Mouse (Mus musculus): ENCODE data around the gene Iqschfp. TPM values are rescaled to one million over a fixed set of nuclear protein-coding genes. Genes with fewer than 3 reads are reported as not detected.

Iqschfp gene
- total RNA-seq, 2 experiments from 2014 or later, result not detected

DNA sequence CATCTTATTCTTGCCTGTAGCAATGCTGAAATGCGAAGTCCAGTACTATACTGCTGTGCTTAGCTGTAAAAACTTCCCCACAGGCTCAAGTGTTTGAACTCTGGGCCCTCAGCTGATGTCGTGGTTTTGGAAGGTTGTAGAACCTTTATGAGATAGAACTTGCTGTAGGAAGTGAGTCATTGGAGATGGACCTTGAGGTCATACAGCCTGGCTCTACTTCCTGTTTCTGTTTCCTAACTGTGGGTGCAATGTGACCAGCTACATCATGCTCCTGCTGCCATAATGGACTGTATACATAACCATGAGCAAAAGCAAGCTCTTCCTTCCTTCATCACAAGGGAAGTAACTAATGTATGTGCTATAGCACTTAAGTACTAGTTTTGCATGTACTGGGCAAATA lies 556.4 kb downstream of the Iqschfp start:
- DNase-seq, result no peak

DNA sequence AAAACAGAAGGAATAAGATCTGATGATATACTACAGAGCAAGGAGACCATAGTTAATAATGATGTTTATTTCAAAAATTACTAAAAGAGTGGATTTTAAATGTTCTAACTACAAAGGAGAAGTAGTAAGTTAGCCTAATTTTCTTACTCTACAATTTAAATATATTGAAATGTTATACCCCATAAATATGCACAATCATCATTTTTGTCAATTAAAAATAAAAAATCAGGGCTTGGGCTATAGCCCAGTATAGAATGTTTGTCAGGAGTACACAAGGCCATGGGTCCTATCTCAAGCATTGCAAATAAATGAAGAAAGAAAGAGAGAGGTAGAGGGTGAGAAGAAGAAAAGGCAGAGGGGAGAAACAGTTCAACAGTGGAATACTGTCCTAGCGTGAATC lies 559.6 kb downstream of the Iqschfp start:
- no peak for DNase-seq

DNA sequence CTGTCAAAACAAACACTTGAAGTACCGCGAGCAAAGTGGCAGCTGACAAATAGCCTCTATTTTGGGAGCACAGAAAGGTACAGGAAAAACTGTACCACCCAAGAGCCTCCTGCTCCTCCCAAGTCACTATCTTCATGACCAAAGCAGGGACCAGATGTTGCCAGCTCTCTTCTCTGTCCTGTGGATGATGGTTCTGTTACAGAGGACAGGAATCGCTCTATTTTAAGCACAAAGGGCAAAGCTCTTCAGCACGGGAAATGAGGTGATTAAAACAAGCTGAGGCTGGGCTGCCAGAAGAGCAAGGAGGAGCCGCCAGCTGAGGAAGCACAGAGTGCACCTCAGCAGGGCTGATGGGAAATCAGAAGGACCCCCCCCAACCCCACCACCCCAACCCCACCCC lies 561.2 kb downstream of the Iqschfp start:
- no peak for DNase-seq

DNA sequence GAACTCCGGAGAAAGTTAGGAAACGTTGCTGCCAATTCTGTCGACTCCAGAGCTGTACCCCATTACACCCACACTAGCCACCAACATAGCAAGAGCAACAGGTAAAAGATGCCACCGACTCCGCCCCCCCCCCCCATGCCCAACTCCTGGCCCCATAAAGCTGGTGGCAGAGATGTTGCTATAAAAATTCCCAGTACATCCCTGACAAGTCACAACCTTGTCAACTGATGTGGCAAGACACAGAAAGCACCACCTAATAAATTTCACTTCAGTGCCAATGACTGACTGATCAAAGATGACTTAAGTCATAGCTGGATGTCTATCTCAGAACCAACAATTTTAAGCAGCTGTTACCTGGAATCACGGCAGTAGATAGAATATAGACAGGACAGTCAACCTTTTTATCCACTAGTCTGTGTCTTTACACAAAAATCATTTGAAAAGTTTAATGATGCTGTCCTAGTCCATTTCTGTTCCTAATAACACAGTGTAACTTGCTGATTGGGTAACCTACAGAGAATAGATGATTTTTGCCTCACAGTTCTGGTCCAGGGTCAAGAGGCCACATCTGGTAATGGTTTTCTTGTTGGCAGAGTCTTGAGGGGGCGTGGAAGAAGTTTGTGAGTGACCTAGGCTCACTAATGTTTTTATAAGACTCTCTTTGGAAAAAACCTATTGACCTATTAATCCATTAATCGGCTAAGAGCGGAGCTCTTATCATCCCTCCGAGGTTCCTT lies 561.9 kb downstream of the Iqschfp start:
- DNase-seq, result no peak

DNA sequence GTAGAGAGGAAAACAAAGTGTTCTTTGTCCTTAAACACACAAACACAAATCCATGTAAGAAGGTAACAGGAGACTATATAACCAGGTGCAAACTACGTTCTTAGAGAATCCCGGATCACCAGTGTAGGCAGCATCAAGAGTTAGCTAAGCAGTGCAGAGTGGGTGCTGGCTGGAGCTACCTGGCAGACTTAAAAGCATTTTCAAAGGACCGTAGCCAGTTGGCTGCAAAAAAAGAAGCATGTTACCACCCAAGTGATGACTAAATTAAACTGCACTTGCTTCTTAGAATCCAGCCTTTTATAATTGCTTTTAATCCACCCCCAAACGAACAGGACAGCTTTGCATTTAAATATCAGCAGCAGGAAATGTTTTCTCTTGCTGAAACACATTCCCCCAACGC lies 574.6 kb downstream of the Iqschfp start:
- DNase-seq, result no peak

DNA sequence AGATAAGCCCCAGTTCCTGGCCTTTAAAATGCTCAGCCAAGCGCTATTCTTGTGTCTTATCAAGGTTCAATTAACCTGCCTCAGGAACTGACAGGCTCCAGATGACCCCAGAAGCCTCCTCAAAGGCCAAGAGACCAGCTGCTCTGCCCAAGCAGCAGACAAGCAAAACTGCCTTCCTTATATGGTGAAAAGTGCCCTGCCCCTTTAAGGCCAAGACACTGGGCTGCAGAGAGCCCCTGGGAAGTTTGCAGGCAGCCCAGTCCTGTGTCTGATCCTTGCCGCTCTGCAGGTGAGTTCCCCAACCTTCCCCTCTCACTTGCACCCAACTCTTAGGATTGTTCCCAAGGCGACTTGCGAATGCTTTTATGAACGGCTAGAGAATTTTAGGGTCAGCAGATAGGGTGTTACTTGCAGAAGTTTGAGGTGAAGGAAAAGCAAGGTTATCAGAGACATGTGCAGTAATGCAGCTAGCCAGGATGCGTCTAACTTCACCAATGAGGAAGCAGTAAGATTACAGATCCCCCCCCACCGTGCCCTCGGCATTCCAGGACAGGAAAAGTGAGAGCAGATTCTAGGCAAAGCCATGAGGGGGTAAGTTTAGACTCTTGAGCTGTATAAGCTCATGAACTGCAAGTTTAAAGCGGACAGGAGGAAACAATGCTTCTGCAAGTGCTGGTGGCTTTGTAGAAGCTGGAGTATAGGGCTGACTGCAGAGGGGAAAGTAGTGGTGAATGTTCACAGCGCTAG lies 576.1 kb downstream of the Iqschfp start:
- DNase-seq, result no peak

DNA sequence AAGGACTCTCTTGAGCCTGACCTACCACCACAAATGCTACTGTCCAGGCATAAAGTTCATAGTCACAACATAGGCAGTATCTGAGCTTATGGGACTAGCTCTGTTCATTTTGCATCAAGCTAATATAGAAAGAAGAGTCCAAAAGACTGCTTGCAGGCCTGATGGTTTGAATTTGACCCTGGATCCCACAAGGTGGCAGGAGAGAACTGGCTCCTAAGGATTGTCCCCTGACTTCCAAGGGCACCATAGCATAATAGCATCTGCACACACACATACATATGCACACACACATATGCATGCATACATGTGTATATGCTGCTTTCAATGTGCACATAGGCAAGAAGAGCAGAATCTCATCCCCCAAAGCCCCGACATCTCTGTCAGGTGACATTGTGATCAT lies 577.6 kb downstream of the Iqschfp start:
- no peak for DNase-seq

DNA sequence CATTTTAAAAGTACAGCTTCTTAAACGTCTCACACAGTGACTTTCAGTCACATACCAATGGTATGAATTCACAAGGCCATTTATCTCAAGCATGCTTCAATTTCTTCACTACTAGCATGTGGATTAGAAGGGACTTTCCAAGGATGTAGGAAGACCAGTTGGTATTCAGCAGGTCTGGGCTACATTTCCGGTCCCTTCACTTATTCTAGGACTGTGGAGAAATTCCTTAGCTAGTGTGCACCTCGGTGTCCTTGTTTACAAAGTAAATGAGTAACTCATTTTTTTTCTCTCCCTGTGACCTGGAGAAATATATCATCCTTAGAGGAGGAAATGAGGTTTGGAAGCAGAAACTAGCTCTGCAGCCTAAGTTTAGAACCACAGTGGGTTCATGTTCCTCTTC lies 578.0 kb downstream of the Iqschfp start:
- no peak for DNase-seq

DNA sequence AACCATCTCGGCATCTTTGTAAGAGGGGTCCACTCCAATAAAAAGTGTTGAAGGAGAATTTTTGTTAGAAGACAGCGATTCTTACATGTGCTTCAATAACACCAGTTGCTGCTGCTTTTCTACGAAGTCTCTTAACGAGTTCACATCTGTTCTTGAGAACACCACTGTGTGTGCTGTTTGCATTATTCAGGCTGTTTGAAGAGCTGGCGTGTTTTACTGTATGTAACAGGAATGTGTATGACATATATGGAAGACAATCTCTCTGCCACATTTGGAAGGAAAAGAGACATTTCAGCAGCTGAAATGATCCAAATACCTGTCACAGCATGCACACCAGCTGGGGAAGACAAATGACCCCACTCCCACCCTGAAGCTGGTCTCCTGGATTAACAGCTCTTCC lies 578.6 kb downstream of the Iqschfp start:
- DNase-seq, result no peak

DNA sequence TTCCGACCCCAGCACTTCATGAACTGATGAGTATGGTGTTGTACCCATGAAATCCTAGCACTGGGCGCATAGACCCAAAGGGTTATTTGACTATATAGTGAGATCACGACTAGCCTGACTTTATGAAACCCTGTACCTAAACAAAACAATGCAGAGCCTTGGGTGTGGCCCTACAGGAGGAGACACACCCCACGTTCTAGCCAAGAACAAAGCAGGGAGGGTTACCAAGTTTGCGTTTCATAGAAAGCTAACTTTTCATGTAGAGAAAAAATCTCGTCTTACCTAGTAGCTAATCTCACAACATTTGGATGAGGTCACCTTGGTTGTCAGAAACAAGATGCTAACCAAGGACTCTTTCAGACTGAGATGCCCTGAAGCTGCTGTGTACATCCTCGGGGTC lies 584.3 kb downstream of the Iqschfp start:
- DNase-seq, result no peak

DNA sequence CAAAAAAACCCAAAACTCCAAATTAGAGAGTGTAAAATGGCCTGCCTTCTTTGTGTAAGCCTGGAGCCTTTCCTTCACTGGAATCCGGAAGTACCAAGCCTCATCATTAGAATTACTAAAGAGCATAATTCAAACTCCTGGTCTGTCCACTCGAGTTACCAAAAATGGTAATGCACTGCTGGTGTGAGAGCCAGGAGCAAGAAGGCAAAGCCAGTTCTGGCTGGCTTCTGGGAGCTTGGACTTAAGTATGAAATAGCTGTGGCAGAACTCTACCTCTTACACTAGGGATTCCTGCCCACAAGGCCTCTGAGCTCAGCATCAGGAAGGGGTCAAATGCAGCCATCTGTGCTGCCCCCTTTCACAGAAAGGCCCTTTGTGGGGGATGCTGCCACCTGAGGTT lies 585.4 kb downstream of the Iqschfp start:
- DNase-seq, result no peak

DNA sequence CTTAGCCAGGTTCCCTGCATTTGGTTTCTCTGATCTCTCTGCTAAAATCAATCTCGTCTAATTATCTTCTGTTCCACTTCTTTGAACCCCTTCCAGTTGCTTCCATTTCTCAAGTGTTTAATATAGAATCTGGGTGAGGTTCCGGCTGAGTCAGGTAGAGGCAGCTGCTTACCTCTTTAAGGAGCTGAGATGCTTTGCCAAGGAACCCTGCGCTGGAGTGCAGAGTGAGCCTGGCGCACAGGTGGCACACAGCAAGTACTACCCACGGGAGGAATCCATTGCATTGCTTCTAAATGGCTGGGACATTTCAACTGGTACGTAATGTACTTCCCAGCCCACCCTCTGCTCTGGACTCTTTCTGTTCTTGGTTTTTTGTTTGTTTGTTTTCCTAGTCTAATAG lies 587.2 kb downstream of the Iqschfp start:
- DNase-seq, result no peak

DNA sequence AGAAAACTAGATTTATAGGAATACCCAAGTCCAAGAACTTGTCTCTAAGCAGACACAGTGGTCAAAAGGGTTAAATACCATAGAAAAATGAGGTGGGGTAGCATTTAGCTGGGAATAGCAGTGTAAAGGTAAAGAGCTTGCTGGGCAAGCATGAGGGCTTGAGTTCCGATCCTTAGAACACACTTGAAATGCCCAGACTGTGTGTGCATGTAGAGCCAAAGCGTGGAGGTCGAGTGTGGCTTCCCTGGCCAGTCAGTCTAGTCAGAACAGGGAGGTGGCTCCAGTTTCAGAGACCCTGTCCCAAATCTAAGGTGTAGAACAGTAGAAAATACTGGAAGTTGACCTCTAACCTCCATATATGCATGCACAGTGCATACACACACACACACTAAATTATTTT lies 591.5 kb downstream of the Iqschfp start:
- no peak for DNase-seq

DNA sequence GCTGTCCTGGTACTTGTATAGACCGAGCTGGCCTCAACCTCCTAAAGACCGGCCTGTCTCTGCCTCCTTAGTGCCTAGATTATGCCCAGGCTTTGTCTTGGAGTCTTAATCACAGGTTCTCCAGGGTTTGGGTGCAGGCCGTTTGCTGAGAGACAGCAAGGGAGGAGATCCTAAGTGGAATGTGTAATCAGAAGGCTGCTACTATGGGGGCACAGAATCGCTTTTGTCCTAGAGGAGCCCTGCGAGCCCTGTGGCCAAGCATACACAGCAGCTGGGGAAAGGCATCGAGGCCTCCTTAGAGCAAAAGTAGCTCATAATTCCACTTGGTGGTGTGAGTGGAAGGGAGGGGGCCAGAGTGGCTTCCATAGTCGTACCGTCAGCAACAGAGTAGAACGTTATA lies 592.0 kb downstream of the Iqschfp start:
- no peak for DNase-seq

DNA sequence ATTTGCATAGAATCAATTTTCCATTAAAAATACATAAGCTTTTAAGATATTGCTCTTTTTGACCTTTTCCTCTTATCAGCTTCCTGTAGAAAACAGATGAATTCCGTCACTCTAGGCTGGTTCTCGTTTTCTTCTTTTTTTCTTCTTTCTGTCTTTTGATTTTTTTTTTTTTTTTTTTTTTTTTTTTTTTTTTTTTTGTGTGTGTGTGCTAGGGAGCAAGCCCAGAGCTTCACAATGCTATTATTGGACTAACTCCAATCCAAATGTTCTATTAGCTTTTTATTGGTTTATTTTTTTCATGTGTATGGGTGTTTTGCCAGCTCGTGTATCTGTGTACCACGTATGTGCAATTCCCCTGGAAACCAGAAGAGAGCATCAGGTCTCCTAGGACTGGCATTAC lies 592.5 kb downstream of the Iqschfp start:
- DNase-seq, result no peak

DNA sequence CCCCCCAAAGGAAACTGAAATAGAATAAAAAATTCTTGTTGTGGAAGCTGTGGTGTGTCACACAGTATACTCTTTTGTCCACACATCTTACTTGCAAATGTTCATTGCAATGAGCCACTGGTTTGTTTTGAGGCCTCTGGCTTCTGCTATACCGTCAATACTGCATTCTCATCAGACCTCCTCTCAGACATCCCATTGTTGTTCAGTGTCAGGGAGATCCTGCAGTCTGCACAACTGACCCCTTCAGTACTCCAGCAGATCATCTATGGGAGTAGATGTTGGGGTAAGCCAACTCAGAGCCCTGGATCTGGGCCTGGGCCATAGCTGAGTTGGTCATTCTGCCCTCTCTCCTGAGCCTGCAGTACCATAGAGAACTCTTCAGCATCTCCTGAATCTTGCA lies 595.6 kb downstream of the Iqschfp start:
- no peak for DNase-seq

DNA sequence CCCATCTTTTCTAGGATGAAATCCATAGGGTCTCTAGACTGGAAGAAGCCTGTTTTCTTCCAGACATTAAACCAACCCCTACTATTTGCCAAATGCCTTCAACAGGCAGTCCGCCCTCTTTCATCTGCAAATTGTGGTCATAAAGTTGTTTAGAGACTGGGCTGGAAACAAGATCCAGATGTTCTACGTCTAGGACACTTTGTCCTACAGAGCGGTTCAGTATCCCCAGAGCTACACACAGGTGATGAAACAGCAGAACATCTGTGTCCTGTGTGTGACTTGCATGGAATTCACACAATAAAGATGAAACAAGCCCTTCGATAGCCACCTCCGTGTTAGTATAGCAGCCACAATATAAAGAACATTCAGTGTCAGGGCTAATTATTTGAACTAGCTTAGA lies 596.3 kb downstream of the Iqschfp start:
- no peak for DNase-seq

DNA sequence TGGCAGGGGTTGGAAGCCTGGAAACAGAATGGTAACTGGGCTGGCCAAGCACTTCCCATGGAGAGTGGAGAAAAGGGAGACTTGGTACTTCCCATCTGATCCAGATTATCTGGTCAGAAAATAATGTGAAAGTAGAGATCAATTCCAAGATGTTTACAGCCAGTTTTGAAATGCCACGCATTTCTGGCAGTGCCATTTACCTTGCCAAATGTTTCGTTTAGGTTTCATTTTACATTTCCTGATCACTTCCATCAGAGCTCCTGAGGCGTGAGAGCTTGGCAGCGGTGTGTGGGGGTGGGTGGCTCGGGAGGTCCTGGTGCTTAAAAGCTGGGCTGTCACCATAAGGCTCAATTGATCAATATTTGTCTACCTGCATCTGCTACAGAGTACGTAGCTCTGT lies 599.5 kb downstream of the Iqschfp start:
- no peak for DNase-seq

DNA sequence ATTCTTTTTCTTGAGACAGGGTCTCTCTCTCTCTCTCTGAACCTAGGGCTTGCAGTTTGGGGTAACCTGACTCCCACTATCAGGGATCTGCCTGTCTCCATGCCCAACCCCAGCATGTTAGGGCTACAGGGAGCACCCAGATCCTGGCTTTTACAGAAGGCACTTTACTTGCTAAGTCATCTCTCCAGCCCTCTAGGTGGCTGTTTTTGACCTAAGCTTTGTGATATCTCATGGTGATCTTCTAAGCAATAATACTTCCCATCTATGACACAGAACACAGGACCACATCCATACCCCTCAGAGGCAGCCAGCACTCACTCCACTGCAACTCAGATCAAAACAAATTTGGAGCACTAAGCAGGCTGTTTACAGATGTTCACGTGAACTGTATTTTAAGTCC lies 600.0 kb downstream of the Iqschfp start:
- DNase-seq, result no peak

DNA sequence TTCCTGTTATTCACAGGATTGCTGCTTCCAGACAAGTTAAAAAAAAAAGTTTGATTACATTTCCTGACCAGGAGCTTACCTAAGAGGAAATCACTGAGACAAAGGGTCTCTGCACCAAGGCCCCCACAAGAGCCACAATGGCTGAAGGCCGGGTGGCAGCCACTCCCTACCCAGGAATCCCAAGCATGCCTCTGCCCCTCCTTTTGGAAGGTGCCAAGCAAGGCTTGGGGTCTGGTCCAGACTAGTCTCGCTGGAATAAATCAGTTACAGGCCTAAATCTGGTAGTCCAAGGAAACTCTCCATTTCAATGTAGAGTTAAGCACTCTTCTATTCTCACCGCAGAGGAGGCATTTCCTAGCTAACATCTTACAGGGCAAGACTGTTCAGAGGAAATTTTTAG lies 600.5 kb downstream of the Iqschfp start:
- no peak for DNase-seq

DNA sequence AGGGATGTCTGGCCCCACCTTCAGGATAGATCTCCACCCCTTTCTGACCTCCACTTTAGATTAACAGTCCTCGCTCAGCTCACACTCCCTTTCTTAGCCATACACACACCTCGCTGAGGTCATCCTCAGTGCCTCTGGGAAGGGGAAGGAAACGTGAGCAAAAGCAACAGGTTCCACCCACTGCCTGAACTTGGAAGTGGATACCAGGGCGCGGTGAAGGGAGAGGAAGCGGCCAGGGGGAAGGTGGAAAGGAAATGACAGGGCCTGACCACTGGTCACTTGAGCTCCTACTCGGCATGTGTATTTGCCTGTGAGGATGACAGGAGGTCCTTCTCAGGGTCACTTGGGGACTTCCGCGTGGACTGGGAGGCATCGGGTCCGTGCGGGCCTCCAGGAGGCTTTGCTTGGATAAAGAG lies 601.1 kb downstream of the Iqschfp start:
- no peak for DNase-seq

DNA sequence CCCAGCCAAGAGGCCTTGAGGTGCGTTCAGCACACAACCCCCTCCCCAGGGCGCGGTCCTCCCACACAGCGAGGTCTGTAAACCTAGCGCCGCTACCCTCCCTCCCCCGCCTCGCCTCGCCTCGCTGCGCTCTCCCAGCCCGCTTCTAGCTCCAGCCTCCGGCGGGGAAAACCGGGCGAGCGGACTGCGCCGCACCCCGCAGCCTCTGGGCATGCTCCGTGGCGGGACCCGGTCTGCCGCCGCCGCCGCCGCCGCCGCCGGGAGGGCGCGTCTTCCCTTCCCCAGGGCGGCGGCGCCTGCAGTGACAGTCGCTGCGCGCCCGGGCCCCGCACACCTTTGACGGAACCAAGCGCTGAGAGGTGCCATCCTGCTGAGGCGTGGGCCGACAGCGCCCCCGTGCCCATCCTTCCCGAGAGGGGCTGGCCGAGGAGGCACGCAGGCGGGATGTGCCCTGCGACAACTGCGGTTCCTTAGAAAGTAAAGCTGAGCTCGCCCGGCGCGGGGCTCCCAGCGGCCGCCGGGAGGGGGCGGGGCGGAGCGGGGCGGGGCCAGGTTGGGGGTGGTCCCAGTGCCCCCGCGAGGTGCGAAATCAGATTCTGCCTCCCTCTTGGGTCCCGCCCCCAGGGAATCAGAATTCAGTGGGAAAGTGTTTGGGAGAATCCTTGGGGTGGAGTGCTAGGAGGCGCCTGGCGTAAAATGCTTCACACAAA lies 601.7 kb downstream of the Iqschfp start:
- peak; percentile 63 for DNase-seq

DNA sequence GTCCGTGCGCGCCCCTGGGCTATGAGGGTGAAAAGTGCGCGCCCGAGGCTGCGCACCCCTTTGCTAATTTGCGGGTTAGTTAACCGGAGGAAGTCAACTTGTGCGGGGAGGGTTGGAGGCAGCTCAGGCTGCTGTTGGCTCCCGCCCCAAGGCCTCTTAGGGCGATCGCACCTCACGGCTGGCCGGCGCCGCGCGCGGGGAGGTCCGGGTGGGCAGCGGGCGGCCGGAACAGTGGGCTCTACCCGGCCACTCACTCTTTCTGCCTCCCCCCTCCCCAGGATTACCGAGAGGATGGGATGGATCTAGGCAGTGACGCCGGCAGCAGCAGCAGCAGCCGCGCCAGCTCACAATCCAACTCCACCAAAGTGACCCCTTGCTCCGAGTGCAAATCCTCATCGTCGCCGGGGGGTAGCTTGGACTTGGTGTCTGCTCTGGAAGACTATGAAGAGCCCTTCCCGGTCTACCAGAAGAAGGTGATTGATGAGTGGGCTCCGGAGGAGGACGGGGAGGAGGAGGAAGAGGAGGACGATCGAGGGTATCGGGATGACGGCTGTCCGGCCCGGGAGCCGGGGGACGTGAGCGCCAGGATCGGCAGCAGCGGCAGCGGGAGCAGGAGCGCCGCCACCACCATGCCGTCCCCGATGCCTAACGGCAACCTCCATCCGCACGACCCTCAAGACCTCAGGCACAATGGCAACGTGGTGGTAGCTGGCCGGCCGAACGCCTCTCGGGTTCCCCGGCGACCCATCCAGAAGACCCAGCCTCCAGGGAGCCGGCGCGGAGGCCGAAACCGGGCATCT lies 602.5 kb downstream of the Iqschfp start:
- peak; percentile 35 for DNase-seq
